Comparison of ENCODE assay signal across 25 mouse cellular contexts in genomic region chr2:167902116-167902703, GRCm38 (mm10). TPM values are rescaled to one million over a fixed set of nuclear protein-coding genes. Genes with fewer than 3 reads are reported as not detected.
A peak's percentile ranks its signal among the peaks of the same experiment; 100 is the strongest.
DNase-seq lines count a peak whose midpoint lies in the region; ATAC-seq and TF ChIP-seq lines count a peak whose summit lies in the region.
"Had no signal": no experiment of that assay in that cellular context is flagged by ENCODE, and none has a peak within 500 bp of the region (broad histone marks: within the 10 kb centered on the region; RNA-seq: fewer than 3 reads in every experiment).

No protein-coding gene starts in this region.

- no peak for TF ChIP-seq POLR2A in liver, adult 2 months (IDR thresholded peaks at IDR 0.05; ENCODE audit: extremely low read depth, insufficient read depth, low read length)

- H3K27ac ChIP-seq in gastrocnemius, adult 2 months, result no peak overlapping the region
- H3K27ac ChIP-seq in liver, adult 2 months (replicated peaks; ENCODE audit: insufficient read depth, low read depth, low read length), result no peak overlapping the region
- H3K27ac ChIP-seq in liver, embryonic 12.5 days, result no peak overlapping the region
- H3K27ac ChIP-seq in forebrain, postnatal 0 days (ENCODE audit: low read depth, low read length), result no peak overlapping the region
- H3K27ac ChIP-seq: embryonic facial prominence, embryonic 15.5 days; hindbrain, embryonic 12.5 days; limb, embryonic 12.5 days had no signal

- TF ChIP-seq CTCF in gastrocnemius, adult 2 months (IDR thresholded peaks at IDR 0.05), result peak; percentile 5; the same call in 1 of the 2 replicates
- peak; percentile 21; the same call in 1 of the 2 replicates for TF ChIP-seq CTCF in liver, adult 2 months (IDR thresholded peaks at IDR 0.05; ENCODE audit: low read depth, low read length)
- TF ChIP-seq CTCF in forebrain, postnatal 0 days (IDR thresholded peaks at IDR 0.05; ENCODE audit: low read depth), result no peak

- no peak for ATAC-seq in liver, embryonic 12.5 days
- ATAC-seq in forebrain, postnatal 0 days, result no peak
- ATAC-seq: midbrain, embryonic 16.5 days had no signal

- H3K4me2 ChIP-seq in liver, embryonic 12.5 days, result no peak overlapping the region
- H3K4me2 ChIP-seq in forebrain, postnatal 0 days (ENCODE audit: low read depth), result no peak overlapping the region
- H3K4me2 ChIP-seq: embryonic facial prominence, embryonic 15.5 days; hindbrain, embryonic 12.5 days; limb, embryonic 12.5 days; lung, embryonic 15.5 days had no signal

- H3K27me3 ChIP-seq in liver, adult 2 months (ENCODE audit: control insufficient read depth, insufficient read depth, low read length), result no peaks in the 10 kb centered on the region
- peaks cover 42% of the 10 kb centered on the region for H3K27me3 ChIP-seq in liver, embryonic 12.5 days (replicated peaks)
- H3K27me3 ChIP-seq in forebrain, postnatal 0 days (ENCODE audit: insufficient read depth, low read length), result no peaks in the 10 kb centered on the region
- H3K27me3 ChIP-seq: embryonic facial prominence, embryonic 15.5 days; Patski had no signal

- no peaks in the 10 kb centered on the region for H3K79me2 ChIP-seq in liver, adult 2 months (ENCODE audit: control insufficient read depth, insufficient read depth, low read length)

- H3K36me3 ChIP-seq in liver, adult 2 months (ENCODE audit: control insufficient read depth, insufficient read depth, low read length), result no peaks in the 10 kb centered on the region
- H3K36me3 ChIP-seq in liver, embryonic 12.5 days, result no peaks in the 10 kb centered on the region
- H3K36me3 ChIP-seq in forebrain, postnatal 0 days (ENCODE audit: insufficient read depth), result no peaks in the 10 kb centered on the region
- H3K36me3 ChIP-seq: embryonic facial prominence, embryonic 15.5 days; hindbrain, embryonic 12.5 days; limb, embryonic 12.5 days; lung, embryonic 15.5 days had no signal

- no peak overlapping the region for H3K4me3 ChIP-seq in gastrocnemius, adult 2 months
- no peak overlapping the region for H3K4me3 ChIP-seq in liver, adult 2 months (ENCODE audit: insufficient read depth, low read depth, low read length)
- no peak overlapping the region for H3K4me3 ChIP-seq in liver, embryonic 12.5 days
- H3K4me3 ChIP-seq in forebrain, postnatal 0 days (ENCODE audit: low read depth, low read length), result no peak overlapping the region
- H3K4me3 ChIP-seq: embryonic facial prominence, embryonic 15.5 days; hindbrain, embryonic 12.5 days; limb, embryonic 12.5 days; lung, embryonic 15.5 days; megakaryocyte, embryonic 14.5 days had no signal

- no peak for DNase-seq in gastrocnemius, adult 2 months
- no peak for DNase-seq in gastrocnemius, adult 18-20 months (ENCODE audit: low spot score)
- DNase-seq in liver, adult 2 months (ENCODE audit: extremely low read depth, low read depth, low spot score), result no peak
- DNase-seq in 416B (ENCODE audit: low read depth) (peak; percentile 39), R1 (ENCODE audit: low read depth, low spot score) (peak; percentile 38)
- no peak for DNase-seq in forebrain, postnatal 0 days
- DNase-seq in frontal cortex, postnatal 36 days (ENCODE audit: low spot score in 2 of 2), result no peak
- DNase-seq: adrenal gland, postnatal 25 days; cerebellum, adult 18-20 months; cerebellum, postnatal 25 days; gastrocnemius, postnatal 25 days; heart, postnatal 10 days; kidney, adult 9 months; right cerebral cortex, postnatal 14 days; spleen, adult 18-20 months; thymus, adult 18-20 months; thymus, postnatal 4 days had no signal

- no peak overlapping the region for H3K9ac ChIP-seq in liver, adult 2 months (ENCODE audit: low read depth, low read length)
- no peak overlapping the region for H3K9ac ChIP-seq in liver, embryonic 12.5 days
- no peak overlapping the region for H3K9ac ChIP-seq in forebrain, postnatal 0 days
- H3K9ac ChIP-seq: embryonic facial prominence, embryonic 15.5 days; hindbrain, embryonic 12.5 days; limb, embryonic 12.5 days; lung, embryonic 15.5 days had no signal

- H3K9me3 ChIP-seq in liver, embryonic 12.5 days (replicated peaks), result no peaks in the 10 kb centered on the region
- H3K9me3 ChIP-seq in forebrain, postnatal 0 days (ENCODE audit: low read length), result no peaks in the 10 kb centered on the region
- H3K9me3 ChIP-seq: embryonic facial prominence, embryonic 15.5 days; hindbrain, embryonic 12.5 days; limb, embryonic 12.5 days; lung, embryonic 15.5 days had no signal

- no peaks in the 10 kb centered on the region for H3K4me1 ChIP-seq in liver, adult 2 months (ENCODE audit: control insufficient read depth, insufficient read depth, low read length)
- H3K4me1 ChIP-seq in liver, embryonic 12.5 days, result no peaks in the 10 kb centered on the region
- H3K4me1 ChIP-seq in forebrain, postnatal 0 days (ENCODE audit: insufficient read depth), result no peaks in the 10 kb centered on the region

- 80% methylated on average over 9 of the region's 9 CpGs for WGBS in liver, adult 2 months
- 51% methylated on average over 9 of the region's 9 CpGs for WGBS in liver, embryonic 12.5 days (ENCODE audit: insufficient replicate concordance)
- WGBS in forebrain, postnatal 0 days, result 71% methylated on average over 9 of the region's 9 CpGs

- intact Hi-C loops in gastrocnemius, adult 2 months (cut with DNase I), result loop anchor here (10.0 kb wide), 1 partner anchor 83 kb away; no protein-coding TSS in a partner anchor

RNA-seq across cellular contexts. Expression of gene Ptpn1, which starts 29.6 kb away (rescaled TPM):
- 10 to 100 TPM; 15.4 to 19.6 TPM for total RNA-seq in gastrocnemius, adult 2 months (2021)
- 10 to 100 TPM; 17.6 to 19.3 TPM for total RNA-seq in gastrocnemius, adult 18-20 months (2021)
- total RNA-seq in liver, adult 2 months (2014; rRNA removed), result 6.5 and 7.9 TPM in 2 replicates
- polyA plus RNA-seq in liver, adult 2 months (2012; rRNA removed), result 17.3 and 20.2 TPM in 2 replicates
- 38.4 and 39.2 TPM in 2 replicates for polyA plus RNA-seq in liver, embryonic 12.5 days (2016; fragmentation: Nextera tagmentation; extraction: Ambion mirVana)
- total RNA-seq in forebrain, postnatal 0 days (2014; rRNA removed), result 34.8 and 47.0 TPM in 2 replicates
- polyA plus RNA-seq in forebrain, postnatal 0 days (2015; fragmentation: Nextera tagmentation; extraction: Ambion mirVana), result 70.6 and 75.4 TPM in 2 replicates

Comparison
In these comparisons a context has a peak if more than half of its experiments do, and no peak if none do; other contexts are left out.
1. DNase-seq: peak in 416B (single experiment) and R1 (single experiment); none in gastrocnemius, adult 2 months (single experiment), gastrocnemius, adult 18-20 months (single experiment), liver, adult 2 months (single experiment), forebrain, postnatal 0 days (single experiment) and frontal cortex, postnatal 36 days (0 of 2).